Mouse (Mus musculus): ENCODE measurements at regions not wholly inside any gene's neighbourhood (a gene's known extent, or its start where the extent isn't known, plus 50 kb on each side); places are given as distances from the start of the nearest gene placed in this dataset.

DNA sequence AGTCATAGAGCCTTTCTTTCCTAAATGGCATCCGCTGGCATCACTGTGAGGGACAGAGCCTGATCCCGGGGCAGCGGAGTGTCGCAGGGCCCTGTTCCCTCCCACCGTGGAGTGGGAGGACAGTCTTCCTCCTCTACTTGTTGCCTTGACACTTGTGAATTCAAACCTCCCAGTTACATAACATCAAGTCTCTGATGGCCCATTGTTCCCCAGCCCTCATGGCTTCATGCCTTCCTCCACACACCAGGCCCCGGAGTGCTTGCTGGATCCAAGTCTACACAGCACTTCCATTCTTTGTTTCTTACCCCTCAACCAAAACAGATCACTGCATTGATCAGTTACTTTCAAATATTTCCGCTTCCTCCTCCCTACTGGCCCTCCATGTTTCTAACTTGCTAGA, 357.7 kb upstream of the Maf start:
- TF ChIP-seq POLR2A (IDR thresholded peaks at IDR 0.05; ENCODE audit: borderline replicate concordance, insufficient read depth, low read length) (no peak), CTCF (IDR thresholded peaks at IDR 0.05; ENCODE audit: borderline replicate concordance, insufficient read depth, low read depth, low read length) (no peak)

Measured in cerebellum, adult 2 months (tissue).